Mouse (Mus musculus) MEL (cell line): ENCODE results near the gene Olfr630. TPM values are rescaled to one million over a fixed set of nuclear protein-coding genes. Genes with fewer than 3 reads are reported as not detected.
"Not testable (repeated sequence)": the region's sequence is repeated elsewhere in the genome, so short reads cannot be mapped to it uniquely, and the experiment has no call there.

Experiments used
- DNase-seq: peaks from one replicate; pipeline ENCODE4 v3.0.0; 2011; ENCODE audit warnings: low read depth, low spot score
- H3K27ac ChIP-seq: 2 replicates; pipeline ENCODE4 v1.5.1; 2012; ENCODE audit warnings: low read depth, mild to moderate bottlenecking, control low read depth, low read length, moderate library complexity; ENCODE audit not compliant: control insufficient read depth
- H3K27me3 ChIP-seq, 2 experiments: fragments of 150-350 bp in 1 of 2; sonication (generic) in 1 of 2; 2 replicates each; pipeline ENCODE4 v1.6.1; 2012; ENCODE audit warnings: low read length in 2 of 2, mild to moderate bottlenecking in 2 of 2, improper control_type of control experiment in 1 of 2, moderate library complexity in 1 of 2; ENCODE audit not compliant: insufficient read depth in 2 of 2, control insufficient read depth in 1 of 2
- H3K36me3 ChIP-seq, 2 experiments: 2 replicates each; pipeline ENCODE4 v1.6.1; 2012 to 2014; ENCODE audit warnings: low read length in 2 of 2, improper control_type of control experiment in 1 of 2, inconsistent platforms in 1 of 2, mild to moderate bottlenecking in 1 of 2; ENCODE audit not compliant: insufficient read depth in 2 of 2, control insufficient read depth in 1 of 2
- H3K4me1 ChIP-seq, 2 experiments: fragments of 150-350 bp in 1 of 2; sonication (generic) in 1 of 2; 2 replicates each; pipeline ENCODE4 v1.6.1; 2012; ENCODE audit warnings: low read length in 2 of 2, improper control_type of control experiment in 1 of 2, mild to moderate bottlenecking in 1 of 2; ENCODE audit not compliant: insufficient read depth in 2 of 2, control insufficient read depth in 1 of 2
- H3K4me3 ChIP-seq, 2 experiments: fragments of 150-350 bp in 1 of 2; sonication (generic) in 1 of 2; 2 replicates each; pipeline ENCODE4 v1.5.1; 2012; ENCODE audit warnings: low read depth in 2 of 2, low read length in 2 of 2, mild to moderate bottlenecking in 2 of 2, moderate library complexity in 2 of 2, control low read depth in 1 of 2, improper control_type of control experiment in 1 of 2; ENCODE audit not compliant: control insufficient read depth in 1 of 2, insufficient read depth in 1 of 2
- H3K79me2 ChIP-seq: 2 replicates; pipeline ENCODE4 v1.6.1; 2012; ENCODE audit warnings: mild to moderate bottlenecking, low read length, moderate library complexity; ENCODE audit not compliant: control insufficient read depth, poor library complexity, insufficient read depth
- H3K9ac ChIP-seq: 2 replicates; pipeline ENCODE4 v1.6.1; 2012; ENCODE audit warnings: low read depth, mild to moderate bottlenecking, control low read depth, low read length, moderate library complexity; ENCODE audit not compliant: control insufficient read depth, poor library complexity, severe bottlenecking
- H3K9me3 ChIP-seq: fragments of 150-350 bp; sonication (generic); replicated peaks from 2 replicates; pipeline ENCODE4 v1.6.1; 2012; ENCODE audit warnings: mild to moderate bottlenecking, low read length, improper control_type of control experiment, moderate library complexity; ENCODE audit not compliant: insufficient read depth
- CTCF ChIP-seq, 3 experiments: IDR thresholded peaks in 2 of 3; conservative IDR thresholded peaks in 1 of 3; 2 replicates each; pipeline ENCODE4 v1.5.1; 2011 to 2012; ENCODE audit warnings: low read length in 3 of 3, low read depth in 2 of 3, mild to moderate bottlenecking in 2 of 3, improper control_type of control experiment in 1 of 3, inconsistent platforms in 1 of 3, mixed read lengths in 1 of 3, moderate library complexity in 1 of 3; ENCODE audit not compliant: control insufficient read depth in 1 of 3, insufficient read depth in 1 of 3, poor library complexity in 1 of 3, severe bottlenecking in 1 of 3
- ELF1 ChIP-seq: IDR thresholded peaks from 2 replicates; pipeline ENCODE4 v1.6.1; 2014; ENCODE audit warnings: low read depth, mild to moderate bottlenecking, inconsistent platforms, low read length, improper control_type of control experiment, moderate library complexity
- ETS1 ChIP-seq: IDR thresholded peaks from 2 replicates; pipeline ENCODE4 v1.6.1; 2012; ENCODE audit warnings: low read depth, mild to moderate bottlenecking, inconsistent platforms, low read length, improper control_type of control experiment, moderate library complexity
- GABPA ChIP-seq: IDR thresholded peaks from 2 replicates; pipeline ENCODE4 v1.6.1; 2012; ENCODE audit warnings: low read depth, mild to moderate bottlenecking, inconsistent platforms, low read length, improper control_type of control experiment, moderate library complexity
- MAX ChIP-seq: IDR thresholded peaks from 2 replicates; pipeline ENCODE4 v1.6.1; 2011; ENCODE audit warnings: low read length, improper control_type of control experiment
- MXI1 ChIP-seq: IDR thresholded peaks from 2 replicates; pipeline ENCODE4 v1.6.1; 2011; ENCODE audit warnings: mild to moderate bottlenecking, low read depth, low read length, improper control_type of control experiment
- POLR2A ChIP-seq, 2 experiments: IDR thresholded peaks; 2 replicates each; pipeline ENCODE4 v1.6.1; 2011 to 2012; ENCODE audit warnings: low read length in 2 of 2, mild to moderate bottlenecking in 2 of 2, control low read depth in 1 of 2, improper control_type of control experiment in 1 of 2, low read depth in 1 of 2, moderate library complexity in 1 of 2; ENCODE audit not compliant: control insufficient read depth in 1 of 2, insufficient read depth in 1 of 2, poor library complexity in 1 of 2
- POLR2AphosphoS2 ChIP-seq: IDR thresholded peaks from 2 replicates; pipeline ENCODE4 v1.6.1; 2011; ENCODE audit warnings: low read length, improper control_type of control experiment
- SIN3A ChIP-seq: IDR thresholded peaks from 2 replicates; pipeline ENCODE4 v1.6.1; 2012; ENCODE audit warnings: low read length, improper control_type of control experiment, inconsistent platforms
- TBP ChIP-seq: IDR thresholded peaks from 2 replicates; pipeline ENCODE4 v1.8.0; 2011; ENCODE audit warnings: low read depth, low read length, improper control_type of control experiment
- TCF12 ChIP-seq: IDR thresholded peaks from 2 replicates; pipeline ENCODE4 v1.6.1; 2014; ENCODE audit warnings: low read depth, mild to moderate bottlenecking, inconsistent platforms, low read length, improper control_type of control experiment, moderate library complexity
- USF2 ChIP-seq, 2 experiments: IDR thresholded peaks; 2 replicates each; pipeline ENCODE4 v1.6.1; 2011 to 2012; ENCODE audit warnings: improper control_type of control experiment in 2 of 2, low read length in 2 of 2, borderline replicate concordance in 1 of 2, inconsistent platforms in 1 of 2, low read depth in 1 of 2, mild to moderate bottlenecking in 1 of 2; ENCODE audit not compliant: insufficient read depth in 1 of 2
- ZKSCAN1 ChIP-seq: IDR thresholded peaks from 2 replicates; pipeline ENCODE4 v1.6.1; 2012; ENCODE audit warnings: low read depth, mild to moderate bottlenecking, inconsistent platforms, low read length, improper control_type of control experiment, moderate library complexity
- polyA plus RNA-seq, 2 experiments: library from polyadenylated mRNA; stranded (reverse) in 1 of 2; unstranded in 1 of 2; fragments of >175 nt in 1 of 2; fragments of >200 nt in 1 of 2; gene quantifications; 2 replicates each; pipeline versions ENCODE4 v1.2.1 to v1.2.4; 2012; ENCODE audit warnings: low replicate concordance in 2 of 2, low read depth in 1 of 2; ENCODE audit not compliant: insufficient read length in 2 of 2, insufficient read depth in 1 of 2, missing spikeins in 1 of 2
- total RNA-seq: library from RNA; depleted of rRNA; stranded (reverse); fragments of 300-350 nt; gene quantifications from 2 replicates; pipeline ENCODE4 v1.2.3, GENCODE M21; 2012

Olfr630 gene
- total and polyA plus RNA-seq, 3 experiments, result not detected

DNA sequence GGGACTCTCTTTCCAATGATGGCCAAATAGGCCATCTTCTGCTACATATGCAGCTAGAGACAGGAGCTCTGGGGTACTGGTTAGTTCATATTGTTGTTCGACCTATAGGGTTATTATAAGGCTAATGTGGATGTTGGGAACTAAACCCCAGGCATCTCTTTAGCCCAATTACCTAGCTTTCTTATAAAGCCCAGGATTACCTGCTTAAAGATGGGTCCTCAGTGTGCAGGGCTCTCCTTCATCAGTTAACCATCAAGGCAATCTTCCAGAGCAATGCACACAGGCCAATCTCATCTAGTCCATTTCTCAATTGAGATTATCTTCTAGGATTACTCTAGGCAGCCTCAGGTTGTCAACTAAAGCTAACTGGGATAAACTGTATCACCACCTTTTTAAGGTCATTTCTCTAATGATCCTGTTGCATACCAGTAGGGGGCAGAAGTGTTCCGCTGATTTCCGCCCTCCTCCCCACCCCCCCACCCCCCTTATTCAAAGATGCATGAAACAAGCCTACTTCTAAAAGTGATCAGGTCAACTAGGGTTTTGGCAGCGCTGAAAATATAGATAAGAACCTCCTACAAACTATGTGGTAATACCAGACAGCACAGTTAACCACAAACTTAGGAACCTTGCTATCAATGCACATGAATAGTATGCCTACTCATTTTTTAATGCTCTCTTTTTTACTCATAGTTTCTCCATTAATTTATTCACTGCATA is 35.7 kb upstream of the Olfr630 start (continued):
- 0 out of 2 replicates have a peak, but pooled peaks have one; percentile 57 for TF ChIP-seq TCF12
- no peak for TF ChIP-seq TBP
- no peak for TF ChIP-seq POLR2A (IDR thresholded peaks at IDR 0.05; ENCODE audit: control insufficient read depth in 1 of 2, insufficient read depth in 1 of 2, low read depth in 1 of 2, low read length in 2 of 2, poor library complexity in 1 of 2)

DNA sequence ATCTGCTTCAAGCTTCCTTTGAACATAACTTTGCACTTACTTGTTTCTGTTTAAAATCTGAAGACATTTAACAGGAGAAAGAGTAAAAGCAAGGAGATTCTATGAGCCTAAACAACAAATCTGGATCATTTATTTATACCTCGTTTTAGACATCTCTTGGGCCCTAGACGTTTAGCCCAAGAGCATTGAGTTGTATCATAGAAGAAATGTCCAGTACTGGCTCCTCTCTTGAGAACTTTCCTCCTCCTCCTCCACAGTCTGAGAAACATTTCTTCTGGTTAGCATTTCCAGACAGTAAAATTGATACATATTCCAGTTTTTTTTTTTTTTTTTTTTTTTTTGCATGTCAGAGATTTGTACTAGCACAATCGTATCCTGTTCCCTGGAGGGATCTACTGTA is 34.6 kb upstream of the Olfr630 start, which contains the start of gene Olfr67:
Gene Olfr67 (minus strand): TSS at position 101 of the 400 bp plus-strand sequence.
- Histone ChIP-seq H3K27ac (no peak within 1 kb of the TSS), H3K9me3 (no peaks in the 10 kb centered on the region), H3K27me3 (no peaks in the 10 kb centered on the region), H3K79me2 (no peaks in the 10 kb centered on the region), H3K36me3 (no peaks in the 10 kb centered on the region), H3K4me3 (no peak within 1 kb of the TSS), H3K4me1 (no peaks in the 10 kb centered on the region), H3K9ac (no peak within 1 kb of the TSS)
- TF ChIP-seq USF2 (IDR thresholded peaks at IDR 0.05; ENCODE audit: borderline replicate concordance in 1 of 2, insufficient read depth in 1 of 2, low read depth in 1 of 2, low read length in 2 of 2), result no peak
- TF ChIP-seq GABPA, result no peak
- TF ChIP-seq SIN3A, result no peak
- TF ChIP-seq CTCF (IDR thresholded peaks at IDR 0.05 in 2 of 3, conservative IDR thresholded peaks at IDR 0.05 in 1 of 3; ENCODE audit: control insufficient read depth in 1 of 3, insufficient read depth in 1 of 3, low read depth in 2 of 3, low read length in 3 of 3, poor library complexity in 1 of 3, severe bottlenecking in 1 of 3), result no peak
- no peak for TF ChIP-seq ZKSCAN1
- no peak for TF ChIP-seq POLR2AphosphoS2
- no peak for TF ChIP-seq ELF1
- DNase-seq, result no peak

GRCm38 (mm10) chr7:103779598-103779997 is 22.5 kb upstream of the Olfr630 start, which contains the start of gene Olfr68:
Olfr68 (minus strand) TSS chr7:103779698.
- H3K9ac ChIP-seq, result no peak within 1 kb of the TSS
- TF ChIP-seq MXI1 (no peak), CTCF (IDR thresholded peaks at IDR 0.05 in 2 of 3, conservative IDR thresholded peaks at IDR 0.05 in 1 of 3; ENCODE audit: control insufficient read depth in 1 of 3, insufficient read depth in 1 of 3, low read depth in 2 of 3, low read length in 3 of 3, poor library complexity in 1 of 3, severe bottlenecking in 1 of 3) (no peak), MAX (no peak), ETS1 (no peak)
- no peak within 1 kb of the TSS for H3K27ac ChIP-seq
- H3K27me3 ChIP-seq, result peaks cover 2 to 6% of the 10 kb centered on the region in 2 experiments; a peak in 3 of 4 replicates
- H3K79me2 ChIP-seq, result no peaks in the 10 kb centered on the region
- no peaks in the 10 kb centered on the region for H3K4me1 ChIP-seq
- no peak for DNase-seq
- H3K36me3 ChIP-seq, result no peaks in the 10 kb centered on the region
- H3K4me3 ChIP-seq, result no peak within 1 kb of the TSS
- H3K9me3 ChIP-seq, result no peaks in the 10 kb centered on the region

DNA sequence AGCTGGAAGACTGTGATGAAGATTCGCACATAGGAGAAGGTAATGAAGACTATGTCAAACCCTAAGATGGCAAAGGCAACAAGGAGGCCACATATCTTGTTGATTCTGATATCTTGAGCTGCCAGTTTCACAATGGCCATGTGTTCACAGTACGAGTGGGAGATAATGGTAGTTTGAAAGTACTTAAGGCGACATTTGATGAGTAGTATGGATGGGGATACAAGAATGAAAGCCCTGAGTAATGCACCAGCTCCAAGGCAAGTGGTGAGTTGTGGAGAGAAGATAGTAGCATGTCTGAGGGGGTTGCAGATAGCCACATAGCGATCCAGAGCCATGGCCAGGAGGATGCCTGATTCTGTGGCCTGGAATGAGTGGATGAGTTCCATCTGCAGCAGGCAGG is 20.5 kb upstream of the Olfr630 start:
- H3K9ac ChIP-seq, H3K4me3 ChIP-seq, H3K27me3 ChIP-seq, H3K4me1 ChIP-seq, H3K27ac ChIP-seq, H3K36me3 ChIP-seq, H3K9me3 ChIP-seq, DNase-seq, H3K79me2 ChIP-seq: not testable (repeated sequence)
